Mouse (Mus musculus) ES-Bruce4 (cell line): ENCODE measurements around the gene 1700024G13Rik.

Experiments
- CTCF ChIP-seq: IDR thresholded peaks from one replicate; pipeline ENCODE4 v1.8.1; 2011; ENCODE audit warnings: low read depth, low read length
- EP300 ChIP-seq: IDR thresholded peaks from 2 replicates; pipeline ENCODE4 v1.6.1; 2011; ENCODE audit warnings: low read depth, low read length; ENCODE audit not compliant: insufficient read depth
- POLR2A ChIP-seq: IDR thresholded peaks from one replicate; pipeline ENCODE4 v1.8.1; 2011; ENCODE audit warnings: low read length; ENCODE audit not compliant: insufficient read depth

DNA sequence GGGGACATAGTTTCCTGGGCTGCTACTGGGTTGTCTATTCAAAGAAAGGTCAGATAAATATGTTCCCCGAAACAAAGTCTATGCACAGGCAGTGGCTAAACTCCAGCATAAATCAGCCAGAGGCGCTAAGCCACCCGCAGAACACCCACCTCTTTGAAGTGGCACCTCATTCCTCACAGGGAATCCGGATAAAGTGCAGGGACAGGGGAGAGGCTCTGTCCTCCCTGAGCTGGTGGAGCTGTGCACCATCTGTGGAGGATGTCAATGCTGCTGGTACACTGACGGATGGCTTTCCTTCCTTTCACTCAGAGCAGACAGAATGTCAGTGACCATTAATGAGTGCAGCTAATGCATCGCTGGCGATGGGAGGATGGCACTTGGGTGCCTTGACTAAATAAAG lies 7.1 kb downstream of the 1700024G13Rik start:
- TF ChIP-seq EP300: no peak
- no peak for TF ChIP-seq POLR2A
- no peak for TF ChIP-seq CTCF
